Mouse (Mus musculus): ENCODE measurements around the gene Pxk. TPM values are rescaled to one million over a fixed set of nuclear protein-coding genes. Genes with fewer than 3 reads are reported as not detected.
"Not testable (repeated sequence)": the region's sequence is repeated elsewhere in the genome, so short reads cannot be mapped to it uniquely, and the experiment has no call there.

Pxk gene
- polyA plus RNA-seq, 1 experiment from 2014 or later, result 21.7 TPM

DNA sequence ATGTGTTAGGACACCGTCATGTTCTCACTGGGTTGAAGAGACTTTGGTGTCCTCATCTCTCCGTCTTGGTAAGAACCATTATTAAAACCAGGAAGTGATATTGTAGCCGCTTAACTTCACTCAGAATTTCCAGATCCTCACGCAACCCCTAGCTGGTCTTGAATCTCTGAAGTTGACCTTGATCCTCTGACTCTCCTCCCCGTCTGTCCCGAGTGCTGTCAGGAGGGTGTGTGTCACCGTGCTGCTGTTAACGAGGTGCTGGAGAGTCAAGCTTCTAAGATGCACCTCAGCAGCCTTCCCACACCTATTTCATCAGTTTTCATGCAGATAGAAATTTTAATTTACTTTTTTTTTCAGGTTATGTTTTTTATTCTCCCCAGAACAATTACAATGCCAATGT is 14.0 kb downstream of the Pxk start:
- H3K4me3 ChIP-seq, result no peak overlapping the region
- no peaks in the 10 kb centered on the region for H3K36me3 ChIP-seq
- no peaks in the 10 kb centered on the region for H3K9me3 ChIP-seq (replicated peaks)
- no peaks in the 10 kb centered on the region for H3K4me1 ChIP-seq
- no peak for DNase-seq (ENCODE audit: low spot score)
- 81% methylated on average over 8 of the region's 8 CpGs for WGBS
- no peak overlapping the region for H3K27ac ChIP-seq
- no peaks in the 10 kb centered on the region for H3K27me3 ChIP-seq (ENCODE audit: low read depth, poor library complexity, severe bottlenecking)

DNA sequence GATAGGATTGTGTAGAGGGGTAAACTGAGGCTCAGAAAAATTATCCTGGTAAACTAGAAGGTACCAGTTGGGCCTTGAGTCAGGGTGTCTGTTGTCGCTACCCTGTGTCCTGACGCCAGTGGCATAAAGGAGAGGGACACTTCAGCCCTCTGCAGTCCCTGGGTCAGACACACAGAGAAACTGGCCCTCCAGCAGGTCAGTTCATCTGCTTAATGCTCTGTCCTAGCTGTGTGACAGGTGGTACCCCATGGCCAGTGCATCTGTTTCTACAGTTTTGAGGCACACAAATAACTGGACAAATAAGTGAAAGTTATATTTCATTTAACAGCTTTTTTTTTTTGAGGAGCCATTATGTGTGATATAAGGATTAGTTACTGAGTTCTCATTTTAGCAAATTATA is 15.6 kb downstream of the Pxk start:
- no peak for DNase-seq (ENCODE audit: low spot score)
- no peaks in the 10 kb centered on the region for H3K9me3 ChIP-seq (replicated peaks)
- H3K4me1 ChIP-seq, result no peaks in the 10 kb centered on the region
- WGBS, result 95% methylated on average over 2 of the region's 2 CpGs
- H3K27me3 ChIP-seq (ENCODE audit: low read depth, poor library complexity, severe bottlenecking), result no peaks in the 10 kb centered on the region
- H3K36me3 ChIP-seq, result no peaks in the 10 kb centered on the region
- H3K4me3 ChIP-seq, result no peak overlapping the region
- no peak overlapping the region for H3K27ac ChIP-seq

DNA sequence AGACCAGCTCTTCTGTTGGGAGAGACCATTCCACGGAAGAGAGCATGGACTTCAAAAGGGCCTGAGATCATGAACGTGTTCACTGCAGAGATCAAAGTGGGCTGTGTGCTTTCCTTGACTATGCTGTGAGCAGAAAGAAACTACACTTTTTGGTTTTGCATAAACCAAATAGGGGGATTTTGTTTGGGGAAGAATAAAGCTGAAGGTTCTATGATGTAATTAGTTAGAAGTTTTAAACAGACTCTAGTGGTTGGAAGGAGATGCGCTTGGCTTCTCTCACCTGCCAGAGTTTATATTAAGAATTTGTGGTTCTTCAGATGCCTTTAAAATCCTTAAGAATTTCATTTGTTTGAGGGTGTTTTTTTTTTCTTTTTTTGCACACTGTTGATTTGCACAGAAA is 16.3 kb downstream of the Pxk start:
- H3K27ac ChIP-seq, result no peak overlapping the region
- H3K36me3 ChIP-seq, result no peaks in the 10 kb centered on the region
- H3K4me1 ChIP-seq, result no peaks in the 10 kb centered on the region
- no peak overlapping the region for H3K4me3 ChIP-seq
- WGBS, result 55% methylated on average over 3 of the region's 3 CpGs
- no peaks in the 10 kb centered on the region for H3K9me3 ChIP-seq (replicated peaks)
- no peak for DNase-seq (ENCODE audit: low spot score)
- H3K27me3 ChIP-seq (ENCODE audit: low read depth, poor library complexity, severe bottlenecking), result no peaks in the 10 kb centered on the region

DNA sequence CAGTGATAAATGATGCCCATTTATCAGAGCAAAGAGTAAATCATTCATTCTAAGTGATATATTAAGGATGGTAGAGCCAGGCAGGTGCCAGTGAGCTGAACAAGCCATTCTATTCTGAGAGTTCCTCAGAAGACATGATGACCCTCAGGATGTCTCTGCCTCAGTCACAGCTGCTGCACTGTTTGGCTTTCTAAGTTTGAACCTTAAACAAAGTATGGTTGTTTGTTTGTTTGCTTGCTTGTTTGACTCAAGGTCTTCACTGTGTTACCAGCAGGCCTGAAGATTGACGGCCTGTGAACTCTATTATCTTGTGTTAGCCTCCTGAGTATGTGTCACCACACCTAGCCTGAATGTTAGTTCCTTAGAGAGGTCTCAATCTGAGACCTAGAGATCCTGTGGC is 16.7 kb downstream of the Pxk start:
- WGBS, result 86% methylated on average over 1 of the region's 1 CpGs
- H3K36me3 ChIP-seq, result no peaks in the 10 kb centered on the region
- H3K9me3 ChIP-seq (replicated peaks), result no peaks in the 10 kb centered on the region
- H3K27ac ChIP-seq, result no peak overlapping the region
- H3K27me3 ChIP-seq (ENCODE audit: low read depth, poor library complexity, severe bottlenecking), result no peaks in the 10 kb centered on the region
- no peak overlapping the region for H3K4me3 ChIP-seq
- no peak for DNase-seq (ENCODE audit: low spot score)
- no peaks in the 10 kb centered on the region for H3K4me1 ChIP-seq

DNA sequence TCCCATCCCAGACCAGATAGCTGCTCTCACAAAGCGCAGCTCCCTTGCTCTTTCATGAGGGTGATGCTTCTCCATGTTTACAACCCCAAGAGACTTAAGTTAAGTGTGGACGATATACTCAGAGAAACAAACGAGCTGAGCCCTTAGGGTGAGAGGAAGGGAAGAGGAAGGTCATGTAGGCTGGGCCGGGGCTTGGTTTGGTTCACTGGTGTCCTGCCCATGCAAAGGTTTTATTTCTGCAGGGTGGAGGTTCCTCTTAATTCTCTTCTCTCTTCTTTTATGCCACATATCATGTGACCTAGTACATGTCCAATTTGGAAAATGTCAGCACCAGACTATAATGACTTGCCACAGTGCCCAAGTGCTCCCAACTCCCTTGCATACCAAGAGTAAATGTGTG is 17.8 kb downstream of the Pxk start:
- WGBS, result 74% methylated on average over 4 of the region's 4 CpGs
- Histone ChIP-seq H3K9me3 (replicated peaks) (no peaks in the 10 kb centered on the region), H3K27me3 (ENCODE audit: low read depth, poor library complexity, severe bottlenecking) (no peaks in the 10 kb centered on the region), H3K4me1 (no peaks in the 10 kb centered on the region), H3K36me3 (no peaks in the 10 kb centered on the region), H3K27ac (no peak overlapping the region), H3K4me3 (no peak overlapping the region)
- no peak for DNase-seq (ENCODE audit: low spot score)

DNA sequence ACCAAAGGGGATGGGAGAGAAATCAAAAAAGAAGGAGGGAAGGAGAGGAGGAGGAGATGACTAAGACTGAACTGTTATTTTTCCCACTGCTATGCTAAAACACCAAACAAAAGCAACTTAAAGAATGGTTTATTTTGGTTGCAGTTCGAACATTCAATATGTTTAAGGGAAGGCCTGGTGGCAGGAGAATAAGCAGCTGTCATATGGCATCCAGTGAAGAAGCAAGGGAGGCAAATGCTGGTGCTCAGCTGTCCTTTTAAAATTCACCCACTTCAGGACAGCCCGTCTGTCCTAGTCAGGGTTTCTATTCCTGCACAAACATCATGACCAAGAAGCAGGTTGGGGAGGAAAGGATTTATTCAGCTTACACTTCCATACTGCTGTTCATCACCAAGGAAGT is 19.4 kb downstream of the Pxk start:
- Histone ChIP-seq H3K4me3 (no peak overlapping the region), H3K9me3 (replicated peaks) (no peaks in the 10 kb centered on the region), H3K4me1 (no peaks in the 10 kb centered on the region), H3K27ac (no peak overlapping the region), H3K27me3 (ENCODE audit: low read depth, poor library complexity, severe bottlenecking) (no peaks in the 10 kb centered on the region), H3K36me3 (0 out of 2 replicates have a peak, but pooled peaks cover 3% of the 10 kb centered on the region)
- WGBS, result 91% methylated on average over 2 of the region's 2 CpGs
- DNase-seq (ENCODE audit: low spot score), result no peak

DNA sequence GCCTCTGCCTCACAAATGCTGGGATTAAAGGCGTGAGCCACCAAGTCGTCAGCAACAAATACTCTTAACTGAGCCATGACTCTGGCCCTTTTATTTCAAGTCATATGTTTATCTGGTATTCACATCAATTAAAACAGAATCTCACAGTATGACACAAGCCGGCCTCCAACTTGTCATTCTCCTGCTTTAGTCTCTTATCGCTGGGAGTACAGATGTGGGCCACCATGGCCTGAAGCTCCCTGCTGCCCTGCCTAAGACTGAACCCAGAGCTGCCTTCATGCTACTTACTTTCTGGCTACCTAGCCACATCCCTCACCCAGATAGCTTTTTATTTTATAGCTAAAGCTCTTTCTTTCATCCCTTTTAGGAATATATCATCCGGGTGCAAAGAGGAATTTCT is 21.4 kb downstream of the Pxk start:
- Histone ChIP-seq H3K36me3 (peaks cover 12% of the 10 kb centered on the region; the same call in 1 of the 2 replicates), H3K27me3 (ENCODE audit: low read depth, poor library complexity, severe bottlenecking) (no peaks in the 10 kb centered on the region), H3K9me3 (replicated peaks) (no peaks in the 10 kb centered on the region), H3K4me1 (no peaks in the 10 kb centered on the region), H3K4me3 (no peak overlapping the region), H3K27ac (no peak overlapping the region)
- 93% methylated on average over 5 of the region's 5 CpGs for WGBS
- DNase-seq (ENCODE audit: low spot score), result no peak

DNA sequence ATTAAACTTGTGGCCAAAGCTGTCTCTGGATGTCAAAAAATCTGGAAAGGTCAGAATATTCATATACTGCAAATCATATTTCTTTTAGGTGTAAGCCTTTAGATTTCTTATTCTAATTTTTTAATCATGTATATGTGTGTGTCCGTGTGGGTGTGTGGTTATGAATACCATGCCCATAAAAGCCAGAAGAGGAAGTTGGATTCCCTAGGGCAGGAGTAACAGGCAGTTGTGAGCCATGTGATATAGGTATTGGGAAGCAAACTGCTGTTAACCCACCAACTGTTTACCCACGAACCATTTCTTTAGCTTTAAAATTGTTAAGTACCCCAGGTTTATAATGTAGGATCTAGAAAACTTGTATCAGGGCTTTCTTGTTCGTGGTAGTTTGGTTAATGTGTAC is 21.9 kb downstream of the Pxk start:
- no peak for DNase-seq (ENCODE audit: low spot score)
- 85% methylated on average over 3 of the region's 3 CpGs for WGBS
- peaks cover 12% of the 10 kb centered on the region; the same call in 1 of the 2 replicates for H3K36me3 ChIP-seq
- H3K27me3 ChIP-seq (ENCODE audit: low read depth, poor library complexity, severe bottlenecking), result no peaks in the 10 kb centered on the region
- no peak overlapping the region for H3K4me3 ChIP-seq
- no peak overlapping the region for H3K27ac ChIP-seq
- no peaks in the 10 kb centered on the region for H3K4me1 ChIP-seq
- H3K9me3 ChIP-seq (replicated peaks), result no peaks in the 10 kb centered on the region

DNA sequence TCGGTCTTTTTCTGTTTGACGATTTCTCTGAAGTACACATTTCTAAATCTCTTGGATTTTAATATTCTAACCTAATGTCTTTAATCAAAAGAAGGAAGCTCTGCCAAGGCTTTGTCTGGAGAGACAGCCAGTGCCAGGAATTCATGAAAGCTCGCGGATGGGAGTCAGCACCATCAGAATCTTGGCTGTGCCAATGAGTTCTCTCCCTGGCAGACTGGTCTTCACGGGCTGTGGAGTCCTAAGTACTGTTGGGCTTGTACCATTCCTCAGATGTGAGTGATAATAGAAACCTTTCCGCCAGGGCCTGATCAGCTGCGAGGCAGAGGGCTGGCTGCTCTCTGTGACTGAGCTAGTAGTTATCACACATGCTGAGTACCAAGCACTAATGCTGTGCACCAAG is 25.1 kb downstream of the Pxk start:
- Histone ChIP-seq H3K4me1 (no peaks in the 10 kb centered on the region), H3K9me3 (replicated peaks) (no peaks in the 10 kb centered on the region), H3K4me3 (no peak overlapping the region), H3K27ac (no peak overlapping the region), H3K27me3 (ENCODE audit: low read depth, poor library complexity, severe bottlenecking) (no peaks in the 10 kb centered on the region), H3K36me3 (peaks cover 20% of the 10 kb centered on the region)
- 96% methylated on average over 7 of the region's 7 CpGs for WGBS
- DNase-seq (ENCODE audit: low spot score), result no peak

DNA sequence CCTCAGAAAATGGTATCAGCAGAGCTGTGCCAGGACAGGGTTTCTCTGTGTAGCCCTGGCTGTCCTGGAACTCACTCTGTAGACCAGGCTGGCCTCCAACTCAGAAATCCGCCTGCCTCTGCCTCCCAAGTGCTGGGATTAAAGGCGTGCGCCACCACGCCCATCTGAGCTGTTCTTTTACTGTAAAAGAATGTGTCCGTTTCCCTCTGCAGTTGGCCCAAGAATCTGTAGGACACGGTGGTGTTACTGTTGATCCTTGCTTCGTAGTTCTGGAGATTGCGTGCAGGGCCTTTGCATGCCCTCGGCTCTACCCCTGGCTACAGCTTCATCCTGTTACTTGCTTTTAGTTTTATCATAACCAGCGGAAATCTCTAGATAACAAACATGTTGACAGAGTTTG is 25.6 kb downstream of the Pxk start:
- H3K4me3 ChIP-seq; H3K4me1 ChIP-seq; H3K9me3 ChIP-seq (replicated peaks); DNase-seq (ENCODE audit: low spot score); H3K27me3 ChIP-seq (ENCODE audit: low read depth, poor library complexity, severe bottlenecking); H3K27ac ChIP-seq: not testable (repeated sequence)
- peaks cover 20% of the 10 kb centered on the region for H3K36me3 ChIP-seq
- 91% methylated on average over 10 of the region's 10 CpGs for WGBS

DNA sequence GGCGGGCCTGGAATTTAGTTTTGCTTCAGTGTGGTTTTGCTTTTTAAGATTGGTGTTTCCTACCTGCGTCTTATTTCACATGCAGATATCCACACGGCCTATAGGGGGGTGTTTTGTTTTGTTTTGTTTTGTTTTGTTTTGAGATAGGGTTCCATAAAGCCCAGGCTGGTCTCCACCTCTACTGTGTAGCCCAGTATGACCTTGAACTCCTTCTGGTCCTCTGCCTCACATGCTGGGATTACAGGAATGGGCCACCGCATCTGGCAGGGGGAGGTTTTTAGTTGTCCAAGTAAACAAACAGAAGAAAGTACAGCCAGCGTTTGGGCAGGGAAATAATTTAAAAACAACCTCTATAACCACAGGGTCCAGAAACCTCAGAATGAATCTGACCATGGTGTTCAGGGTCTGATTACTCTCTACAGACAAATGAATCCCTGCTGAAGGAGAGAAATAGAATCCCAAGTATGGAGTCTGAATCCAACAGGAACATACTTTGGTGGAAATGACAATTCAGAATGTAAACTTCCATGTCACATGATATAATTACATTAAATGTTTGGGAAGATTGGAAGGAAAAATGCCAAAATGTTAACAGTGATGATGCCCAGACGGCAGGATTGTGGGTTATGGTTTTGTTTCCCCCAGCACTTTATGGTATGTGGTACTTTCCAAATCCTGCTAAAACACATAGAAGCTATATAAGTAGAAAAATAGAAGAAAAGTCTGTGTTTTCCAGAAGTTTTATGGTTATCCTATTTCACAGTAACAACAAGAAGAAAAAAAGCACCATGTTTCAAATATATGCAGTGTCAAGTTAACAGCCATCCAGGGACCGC is 26.3 kb downstream of the Pxk start:
- H3K27ac ChIP-seq, result no peak overlapping the region
- no peaks in the 10 kb centered on the region for H3K4me1 ChIP-seq
- WGBS, result 90% methylated on average over 7 of the region's 7 CpGs
- H3K9me3 ChIP-seq (replicated peaks), result no peaks in the 10 kb centered on the region
- H3K4me3 ChIP-seq, result no peak overlapping the region
- no peak for DNase-seq (ENCODE audit: low spot score)
- peaks cover 20% of the 10 kb centered on the region for H3K36me3 ChIP-seq
- no peaks in the 10 kb centered on the region for H3K27me3 ChIP-seq (ENCODE audit: low read depth, poor library complexity, severe bottlenecking)

DNA sequence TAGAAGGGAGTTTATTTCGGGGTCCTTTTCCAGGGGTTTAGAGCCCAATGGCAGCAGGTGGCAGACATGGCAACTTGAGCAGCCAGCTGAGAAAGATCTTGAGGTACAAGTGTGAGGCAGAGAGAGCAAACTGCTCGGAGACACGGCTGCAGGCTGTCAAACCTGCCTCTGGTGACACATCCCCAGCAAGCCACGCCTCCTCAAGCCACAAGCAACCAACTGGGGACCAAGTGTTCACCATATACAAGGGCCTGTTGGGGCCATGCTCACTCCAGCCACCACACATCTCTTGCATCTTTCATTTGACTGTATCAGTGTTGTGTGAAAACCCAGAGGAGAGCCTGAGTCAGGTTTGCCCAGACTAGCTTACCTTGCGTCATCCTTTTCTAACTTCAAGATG is 30.0 kb downstream of the Pxk start:
- Histone ChIP-seq H3K4me3 (no peak overlapping the region), H3K27me3 (ENCODE audit: low read depth, poor library complexity, severe bottlenecking) (no peaks in the 10 kb centered on the region), H3K36me3 (peaks cover 17% of the 10 kb centered on the region), H3K4me1 (no peaks in the 10 kb centered on the region; the same call in 1 of the 2 replicates), H3K9me3 (replicated peaks) (no peaks in the 10 kb centered on the region), H3K27ac (no peak overlapping the region)
- 66% methylated on average over 5 of the region's 5 CpGs for WGBS
- no peak for DNase-seq (ENCODE audit: low spot score)

DNA sequence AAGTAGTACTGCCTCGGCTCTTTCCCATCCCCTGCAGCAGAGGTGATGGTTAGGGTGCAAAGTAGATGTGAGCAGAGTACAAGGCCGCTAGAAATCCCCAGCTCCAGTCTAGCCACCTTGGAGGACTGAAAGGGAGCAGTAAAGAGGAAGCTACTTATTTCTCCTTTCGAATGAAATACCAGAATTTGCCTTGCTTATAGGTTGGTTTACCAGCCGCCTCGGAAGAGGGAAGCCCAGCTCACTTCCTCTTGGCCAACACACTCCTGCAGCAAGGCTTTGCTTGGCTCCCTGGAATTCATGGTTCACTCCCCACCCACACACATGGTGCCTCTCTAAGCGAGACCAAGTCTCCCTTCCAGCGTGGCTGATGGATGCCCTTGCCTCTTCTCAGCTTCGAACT is 34.8 kb downstream of the Pxk start:
- Histone ChIP-seq H3K4me1 (no peaks in the 10 kb centered on the region; the same call in 1 of the 2 replicates), H3K27me3 (ENCODE audit: low read depth, poor library complexity, severe bottlenecking) (no peaks in the 10 kb centered on the region), H3K4me3 (no peak overlapping the region), H3K27ac (no peak overlapping the region), H3K9me3 (replicated peaks) (no peaks in the 10 kb centered on the region), H3K36me3 (peaks cover 6% of the 10 kb centered on the region; the same call in 1 of the 2 replicates)
- DNase-seq (ENCODE audit: low spot score), result no peak
- WGBS, result 85% methylated on average over 8 of the region's 8 CpGs

DNA sequence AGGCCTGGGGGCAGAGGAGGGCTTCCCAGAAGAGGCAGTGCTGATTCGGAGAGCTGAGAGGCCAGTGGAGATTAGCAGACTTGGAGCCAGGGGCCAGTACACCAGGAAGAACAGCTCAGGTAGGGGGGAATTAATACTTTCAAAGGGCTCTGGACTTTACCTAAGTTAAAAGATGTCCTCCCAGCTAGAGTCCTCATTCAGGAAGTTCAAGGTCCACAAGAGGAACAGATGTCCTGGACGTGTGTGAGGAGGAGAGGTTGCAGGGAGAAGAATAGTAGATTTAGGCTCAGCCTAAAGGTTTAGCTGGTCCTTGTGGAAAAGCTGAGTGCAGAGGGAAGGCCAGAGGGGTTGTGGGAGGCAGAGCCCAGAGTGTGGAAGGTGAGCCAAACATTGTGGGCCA is 36.2 kb downstream of the Pxk start:
- peaks cover 8% of the 10 kb centered on the region; the same call in 1 of the 2 replicates for H3K36me3 ChIP-seq
- H3K4me3 ChIP-seq, result no peak overlapping the region
- H3K9me3 ChIP-seq (replicated peaks), result no peaks in the 10 kb centered on the region
- no peak overlapping the region for H3K27ac ChIP-seq
- no peaks in the 10 kb centered on the region; the same call in 1 of the 2 replicates for H3K4me1 ChIP-seq
- no peaks in the 10 kb centered on the region for H3K27me3 ChIP-seq (ENCODE audit: low read depth, poor library complexity, severe bottlenecking)
- WGBS, result 80% methylated on average over 2 of the region's 2 CpGs
- no peak for DNase-seq (ENCODE audit: low spot score)
